Mouse (Mus musculus): Measurements from ENCODE around the gene Pacs2. TPM values are rescaled to one million over a fixed set of nuclear protein-coding genes. Genes with fewer than 3 reads are reported as not detected.

Pacs2 gene
- polyA plus RNA-seq, 1 experiment from 2014 or later: 11.8 TPM

- 78% methylated on average over 8 of the region's 8 CpGs for WGBS
- peaks cover 5% of the 10 kb centered on the region; the same call in 1 of the 2 replicates for H3K36me3 ChIP-seq
- no peaks in the 10 kb centered on the region for H3K9me3 ChIP-seq (replicated peaks)
- no peak for DNase-seq (ENCODE audit: low spot score)
- H3K4me1 ChIP-seq: peaks cover 42% of the 10 kb centered on the region
- H3K4me3 ChIP-seq: no peak overlapping the region
- no peaks in the 10 kb centered on the region for H3K27me3 ChIP-seq (ENCODE audit: low read depth, poor library complexity, severe bottlenecking)
- H3K27ac ChIP-seq: no peak overlapping the region
These were observed 2.7 kb downstream of the Pacs2 start for GRCm38 (mm10) chr12:113016976-113017375.

DNA sequence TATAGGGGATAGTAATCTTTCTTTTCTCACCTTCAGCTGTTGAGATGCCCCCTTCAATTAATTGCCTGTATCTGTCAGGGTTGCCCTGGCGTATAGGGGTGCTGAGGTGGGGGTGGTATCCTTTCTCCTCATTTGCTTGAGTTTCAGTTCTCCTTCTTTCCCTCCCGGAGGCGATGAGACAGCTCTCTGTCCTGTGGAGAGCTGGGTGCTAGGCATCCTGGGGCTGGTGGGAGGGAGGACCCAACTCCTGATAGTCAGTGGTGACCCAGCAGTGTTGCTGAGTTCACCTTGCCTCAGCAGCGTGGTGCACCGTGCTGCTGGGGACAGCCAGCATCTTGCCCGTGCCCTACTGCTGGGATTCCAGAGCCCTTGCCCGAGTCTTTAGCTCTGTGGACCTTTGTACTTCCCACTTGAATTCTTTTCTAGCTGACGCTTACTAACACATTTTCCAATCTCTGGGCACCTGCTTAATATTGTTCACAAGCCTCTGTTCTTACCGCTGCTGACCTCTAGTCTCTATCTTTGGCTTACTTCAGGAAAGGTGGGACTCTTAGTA, 3.2 kb downstream of the Pacs2 start:
- Histone ChIP-seq H3K4me1 (peaks cover 38% of the 10 kb centered on the region), H3K4me3 (no peak overlapping the region), H3K27ac (no peak overlapping the region), H3K27me3 (ENCODE audit: low read depth, poor library complexity, severe bottlenecking) (no peaks in the 10 kb centered on the region), H3K36me3 (peaks cover 5% of the 10 kb centered on the region; the same call in 1 of the 2 replicates), H3K9me3 (replicated peaks) (no peaks in the 10 kb centered on the region)
- DNase-seq (ENCODE audit: low spot score): no peak
- 85% methylated on average over 9 of the region's 9 CpGs for WGBS

DNA sequence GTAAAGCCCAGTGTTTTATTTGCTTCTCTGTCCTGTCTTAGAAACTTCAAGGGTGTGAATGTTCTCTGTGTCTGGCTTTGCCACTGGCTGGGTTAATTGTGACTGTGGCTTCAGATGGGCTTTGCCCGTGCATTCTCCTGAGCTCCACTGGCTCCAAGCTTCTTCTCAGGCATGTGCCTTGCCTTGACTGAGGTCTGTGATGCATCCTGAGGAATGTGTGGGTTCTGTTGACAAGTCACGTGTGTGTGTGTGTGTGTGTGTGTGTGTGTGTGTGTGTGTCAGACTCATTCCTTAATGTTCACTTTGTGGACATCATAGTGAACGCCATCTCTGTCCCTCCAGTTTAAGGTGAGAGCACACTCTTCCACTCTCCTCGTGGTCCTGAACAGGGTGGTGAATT, 4.5 kb downstream of the Pacs2 start:
- Histone ChIP-seq H3K27ac (no peak overlapping the region), H3K27me3 (ENCODE audit: low read depth, poor library complexity, severe bottlenecking) (no peaks in the 10 kb centered on the region), H3K36me3 (peaks cover 5% of the 10 kb centered on the region; the same call in 1 of the 2 replicates), H3K4me1 (peaks cover 25% of the 10 kb centered on the region), H3K9me3 (replicated peaks) (no peaks in the 10 kb centered on the region), H3K4me3 (no peak overlapping the region)
- WGBS: 90% methylated on average over 4 of the region's 4 CpGs
- DNase-seq (ENCODE audit: low spot score): no peak

DNA sequence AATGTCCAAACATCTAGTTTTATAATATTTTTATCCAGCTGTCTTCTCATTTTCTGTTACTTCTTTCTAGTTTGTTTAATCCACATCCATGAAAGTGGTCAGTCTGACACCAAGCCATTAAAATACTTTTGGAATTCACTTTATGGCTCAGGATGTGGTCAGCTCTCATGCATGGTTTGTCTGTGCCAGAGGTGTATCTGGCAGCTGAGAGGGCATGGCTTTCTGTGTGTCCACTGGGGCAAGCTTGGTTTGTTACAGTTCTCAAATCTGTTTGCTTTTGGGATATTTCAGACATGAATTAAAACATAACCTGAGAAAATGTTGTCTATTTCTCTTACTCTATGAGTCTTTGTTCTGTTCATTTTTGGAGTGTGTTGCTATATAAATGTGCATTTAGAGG, 7.2 kb downstream of the Pacs2 start:
- Histone ChIP-seq H3K4me1 (peaks cover 5% of the 10 kb centered on the region; the same call in 1 of the 2 replicates), H3K4me3 (no peak overlapping the region), H3K27ac (no peak overlapping the region), H3K9me3 (replicated peaks) (no peaks in the 10 kb centered on the region), H3K27me3 (ENCODE audit: low read depth, poor library complexity, severe bottlenecking) (no peaks in the 10 kb centered on the region), H3K36me3 (peaks cover 16% of the 10 kb centered on the region)
- no peak for DNase-seq (ENCODE audit: low spot score)

GRCm38 (mm10) chr12:113023082-113023481, 8.8 kb downstream of the Pacs2 start:
- H3K9me3 ChIP-seq (replicated peaks): no peaks in the 10 kb centered on the region
- no peak overlapping the region for H3K4me3 ChIP-seq
- DNase-seq (ENCODE audit: low spot score): no peak
- no peak overlapping the region for H3K27ac ChIP-seq
- no peaks in the 10 kb centered on the region for H3K27me3 ChIP-seq (ENCODE audit: low read depth, poor library complexity, severe bottlenecking)
- 87% methylated on average over 4 of the region's 4 CpGs for WGBS
- peaks cover 31% of the 10 kb centered on the region for H3K36me3 ChIP-seq
- no peaks in the 10 kb centered on the region for H3K4me1 ChIP-seq

DNA sequence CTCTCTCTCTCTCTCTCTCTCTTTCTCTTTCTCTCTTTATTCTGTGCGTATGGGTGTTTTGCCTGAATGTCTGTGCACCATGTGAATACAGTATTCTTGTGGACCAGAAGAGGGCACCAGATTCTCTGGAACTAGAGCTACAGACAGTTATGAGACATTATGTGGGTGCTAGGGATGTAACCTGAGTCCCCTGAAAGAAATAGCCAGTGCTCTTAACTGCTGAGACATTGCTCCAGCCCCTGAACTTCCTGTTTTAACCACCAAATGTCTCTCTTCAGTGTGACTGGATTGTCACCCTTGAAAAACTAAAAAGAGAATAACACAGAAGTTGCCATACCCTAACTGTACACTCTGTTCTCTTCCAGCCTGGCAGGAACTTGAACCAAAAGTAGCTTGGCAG, 12.2 kb downstream of the Pacs2 start:
- H3K36me3 ChIP-seq: peaks cover 28% of the 10 kb centered on the region; the same call in 1 of the 2 replicates
- no peaks in the 10 kb centered on the region for H3K9me3 ChIP-seq (replicated peaks)
- 0 out of 2 replicates have a peak, but pooled peaks cover 3% of the 10 kb centered on the region for H3K4me1 ChIP-seq

GRCm38 (mm10) chr12:113027495-113027894, 13.2 kb downstream of the Pacs2 start:
- H3K9me3 ChIP-seq (replicated peaks): no peaks in the 10 kb centered on the region
- no peak for DNase-seq (ENCODE audit: low spot score)
- H3K27ac ChIP-seq: no peak overlapping the region
- no peaks in the 10 kb centered on the region for H3K27me3 ChIP-seq (ENCODE audit: low read depth, poor library complexity, severe bottlenecking)
- H3K4me3 ChIP-seq: no peak overlapping the region
- 98% methylated on average over 2 of the region's 2 CpGs for WGBS
- H3K4me1 ChIP-seq: 0 out of 2 replicates have a peak, but pooled peaks cover 3% of the 10 kb centered on the region
- peaks cover 31% of the 10 kb centered on the region; the same call in 1 of the 2 replicates for H3K36me3 ChIP-seq

More for the DNA sequence above, 12.2 kb downstream of the Pacs2 start:
- Histone ChIP-seq H3K27ac (no peak overlapping the region), H3K27me3 (ENCODE audit: low read depth, poor library complexity, severe bottlenecking) (no peaks in the 10 kb centered on the region), H3K4me3 (no peak overlapping the region)
- DNase-seq (ENCODE audit: low spot score): no peak
- 94% methylated on average over 1 of the region's 1 CpGs for WGBS

DNA sequence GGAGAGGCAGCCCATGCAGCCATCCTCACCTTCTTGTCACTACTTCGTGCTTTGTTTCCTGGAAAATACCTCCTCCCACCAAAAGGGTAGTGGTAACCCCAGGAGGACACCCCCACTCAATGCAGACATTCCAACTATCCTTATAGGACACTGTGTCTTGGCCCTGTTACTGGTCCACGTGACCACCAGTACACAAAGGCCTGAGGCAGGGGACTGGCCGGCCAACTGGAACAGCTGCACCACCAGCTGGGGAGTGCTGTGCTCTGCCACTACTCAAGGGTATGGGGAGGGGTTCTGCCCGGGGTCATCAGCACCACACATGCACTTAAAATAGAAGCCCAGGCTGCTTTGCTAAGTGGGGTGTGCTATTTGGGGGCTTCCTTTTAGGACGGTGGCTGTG, 13.8 kb downstream of the Pacs2 start:
- H3K36me3 ChIP-seq: peaks cover 31% of the 10 kb centered on the region; the same call in 1 of the 2 replicates

DNA sequence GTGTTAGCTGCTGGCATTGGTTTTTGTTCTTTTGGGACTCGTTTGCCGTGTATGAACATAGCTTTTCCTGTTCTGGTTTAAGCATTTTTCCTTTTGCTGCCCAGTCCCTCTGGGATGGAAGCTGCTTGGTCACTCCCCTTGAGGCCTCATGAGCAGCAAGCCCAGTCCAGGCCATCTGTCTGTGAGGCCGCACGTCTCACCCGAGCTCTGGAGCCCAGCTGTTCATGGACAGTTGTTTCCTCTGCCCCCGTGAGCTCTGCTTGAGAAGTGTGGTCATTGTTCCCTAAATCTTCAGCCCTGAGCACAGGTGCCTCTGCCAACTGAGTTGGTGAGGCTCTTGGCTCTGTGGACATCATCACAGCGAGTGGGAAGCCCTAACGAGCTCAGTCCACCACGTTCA, 14.6 kb downstream of the Pacs2 start:
- no peak for DNase-seq (ENCODE audit: low spot score)
- no peak overlapping the region for H3K27ac ChIP-seq
- H3K4me1 ChIP-seq: 0 out of 2 replicates have a peak, but pooled peaks cover 3% of the 10 kb centered on the region
- H3K4me3 ChIP-seq: no peak overlapping the region
- peaks cover 31% of the 10 kb centered on the region; the same call in 1 of the 2 replicates for H3K36me3 ChIP-seq
- H3K9me3 ChIP-seq (replicated peaks): no peaks in the 10 kb centered on the region
- WGBS: 86% methylated on average over 9 of the region's 9 CpGs
- H3K27me3 ChIP-seq (ENCODE audit: low read depth, poor library complexity, severe bottlenecking): no peaks in the 10 kb centered on the region

More for the DNA sequence above, 13.8 kb downstream of the Pacs2 start:
- Histone ChIP-seq H3K9me3 (replicated peaks) (no peaks in the 10 kb centered on the region), H3K27ac (no peak overlapping the region), H3K27me3 (ENCODE audit: low read depth, poor library complexity, severe bottlenecking) (no peaks in the 10 kb centered on the region), H3K4me1 (0 out of 2 replicates have a peak, but pooled peaks cover 3% of the 10 kb centered on the region), H3K4me3 (no peak overlapping the region)
- WGBS: 74% methylated on average over 5 of the region's 5 CpGs
- DNase-seq (ENCODE audit: low spot score): no peak

GRCm38 (mm10) chr12:113030046-113030445, 15.7 kb downstream of the Pacs2 start:
- 65% methylated on average over 4 of the region's 4 CpGs for WGBS
- H3K27me3 ChIP-seq (ENCODE audit: low read depth, poor library complexity, severe bottlenecking): no peaks in the 10 kb centered on the region
- H3K9me3 ChIP-seq (replicated peaks): no peaks in the 10 kb centered on the region
- 0 out of 2 replicates have a peak, but pooled peaks cover 3% of the 10 kb centered on the region for H3K4me1 ChIP-seq
- no peak overlapping the region for H3K27ac ChIP-seq
- H3K36me3 ChIP-seq: peaks cover 27% of the 10 kb centered on the region; the same call in 1 of the 2 replicates
- H3K4me3 ChIP-seq: no peak overlapping the region
- DNase-seq (ENCODE audit: low spot score): no peak

DNA sequence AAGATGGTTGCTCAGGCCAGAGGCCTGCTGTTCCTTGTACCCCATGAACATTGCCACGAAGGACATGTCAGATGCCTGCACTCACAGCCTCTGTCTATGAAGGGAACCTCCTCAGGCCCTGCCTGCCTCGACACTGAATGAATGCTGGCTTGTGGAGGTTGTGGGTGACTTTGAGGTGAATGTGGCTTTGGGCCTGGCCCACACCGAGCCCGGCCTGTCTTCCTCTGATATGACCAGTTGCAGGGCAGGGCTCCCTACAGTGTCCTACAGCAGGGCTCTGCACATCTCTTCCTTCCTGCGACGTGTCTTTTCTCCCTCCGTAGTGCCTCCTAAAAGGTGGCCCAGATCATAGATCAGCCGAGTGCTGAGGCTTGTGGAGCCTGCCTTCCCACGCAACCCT, 16.7 kb downstream of the Pacs2 start:
- 0 out of 2 replicates have a peak, but pooled peaks cover 3% of the 10 kb centered on the region for H3K4me1 ChIP-seq
- H3K4me3 ChIP-seq: no peak overlapping the region
- no peaks in the 10 kb centered on the region for H3K27me3 ChIP-seq (ENCODE audit: low read depth, poor library complexity, severe bottlenecking)
- H3K9me3 ChIP-seq (replicated peaks): no peaks in the 10 kb centered on the region
- H3K36me3 ChIP-seq: peaks cover 23% of the 10 kb centered on the region; the same call in 1 of the 2 replicates
- DNase-seq (ENCODE audit: low spot score): no peak
- H3K27ac ChIP-seq: no peak overlapping the region
- WGBS: 82% methylated on average over 9 of the region's 9 CpGs

GRCm38 (mm10) chr12:113031441-113031840, 17.1 kb downstream of the Pacs2 start:
- H3K4me1 ChIP-seq: 0 out of 2 replicates have a peak, but pooled peaks cover 3% of the 10 kb centered on the region
- H3K36me3 ChIP-seq: peaks cover 21% of the 10 kb centered on the region; the same call in 1 of the 2 replicates
- no peaks in the 10 kb centered on the region for H3K27me3 ChIP-seq (ENCODE audit: low read depth, poor library complexity, severe bottlenecking)
- no peak overlapping the region for H3K4me3 ChIP-seq
- no peak overlapping the region for H3K27ac ChIP-seq
- WGBS: 94% methylated on average over 6 of the region's 6 CpGs
- no peak for DNase-seq (ENCODE audit: low spot score)
- no peaks in the 10 kb centered on the region for H3K9me3 ChIP-seq (replicated peaks)

- Histone ChIP-seq H3K36me3 (peaks cover 11% of the 10 kb centered on the region; the same call in 1 of the 2 replicates), H3K9me3 (replicated peaks) (no peaks in the 10 kb centered on the region), H3K27ac (no peak overlapping the region), H3K27me3 (ENCODE audit: low read depth, poor library complexity, severe bottlenecking) (no peaks in the 10 kb centered on the region), H3K4me1 (0 out of 2 replicates have a peak, but pooled peaks cover 3% of the 10 kb centered on the region), H3K4me3 (no peak overlapping the region)
- no peak for DNase-seq (ENCODE audit: low spot score)
- 84% methylated on average over 11 of the region's 11 CpGs for WGBS
These were observed 18.3 kb downstream of the Pacs2 start for GRCm38 (mm10) chr12:113032296-113033250.

Data from limb, embryonic 10.5 days (tissue).